Comparison of ENCODE assay signal across 8 mouse cellular contexts in genomic region chr17:84183291-84183781, GRCm38 (mm10). TPM values are rescaled to one million over a fixed set of nuclear protein-coding genes. Genes with fewer than 3 reads are reported as not detected.
DNase-seq lines count a peak whose midpoint lies in the region; ATAC-seq and TF ChIP-seq lines count a peak whose summit lies in the region.

No protein-coding gene starts in this region.

- H3K9ac ChIP-seq in forebrain, embryonic 13.5 days = peak overlapping the region; percentile 46
- H3K9ac ChIP-seq in neural tube, embryonic 14.5 days (replicated peaks; ENCODE audit: low read depth, low read length) = no peak overlapping the region

- H3K27me3 ChIP-seq in forebrain, embryonic 13.5 days = peaks cover 9% of the 10 kb centered on the region; the same call in 1 of the 2 replicates
- H3K27me3 ChIP-seq in neural tube, embryonic 14.5 days (ENCODE audit: control insufficient read depth, insufficient read depth, low read length) = peaks cover 6% of the 10 kb centered on the region; the same call in 1 of the 2 replicates

- intact Hi-C loops in heart, postnatal 10 days (cut with DNase I) = no loop called here

- no peak for TF ChIP-seq CTCF in lung, adult 2 months (IDR thresholded peaks at IDR 0.05; ENCODE audit: insufficient read depth, low read length)

- 8% methylated on average over 12 of the region's 12 CpGs for WGBS in forebrain, embryonic 13.5 days
- 3% methylated on average over 12 of the region's 12 CpGs for WGBS in lung, adult 2 months
- WGBS in neural tube, embryonic 14.5 days = 2% methylated on average over 12 of the region's 12 CpGs

- DNase-seq in CD4-positive, CD25-positive, alpha-beta regulatory T cell, adult 2 months (ENCODE audit: low read depth, low spot score) = peak; percentile 77
- peak; percentile 79 for DNase-seq in brain, adult 2 months (ENCODE audit: low read depth, low spot score)
- DNase-seq in heart, postnatal 10 days = peak; percentile 93
- DNase-seq in layer of hippocampus, adult 18-20 months (ENCODE audit: low spot score in 2 of 2) = peak; percentile 63 to 76
- DNase-seq in lung, adult 2 months = peak; percentile 86
- DNase-seq in testis, postnatal 14 days (ENCODE audit: low spot score) = peak; percentile 81

- H3K36me3 ChIP-seq in forebrain, embryonic 13.5 days (ENCODE audit: poor library complexity, severe bottlenecking) = 0 out of 2 replicates have a peak, but pooled peaks cover 3% of the 10 kb centered on the region
- H3K36me3 ChIP-seq in neural tube, embryonic 14.5 days (ENCODE audit: control insufficient read depth, insufficient read depth, low read length) = no peaks in the 10 kb centered on the region

- H3K4me1 ChIP-seq in forebrain, embryonic 13.5 days = peaks cover 38% of the 10 kb centered on the region
- peaks cover 21% of the 10 kb centered on the region for H3K4me1 ChIP-seq in lung, adult 2 months (ENCODE audit: control insufficient read depth, insufficient read depth, low read length)
- peaks cover 8% of the 10 kb centered on the region for H3K4me1 ChIP-seq in neural tube, embryonic 14.5 days (ENCODE audit: control insufficient read depth, insufficient read depth, low read length)

- H3K27ac ChIP-seq in forebrain, embryonic 13.5 days = no peak overlapping the region
- H3K27ac ChIP-seq in neural tube, embryonic 14.5 days (ENCODE audit: low read depth, low read length) = no peak overlapping the region

- peak overlapping the region; percentile 14; the same call in 1 of the 2 replicates for H3K4me3 ChIP-seq in forebrain, embryonic 13.5 days
- H3K4me3 ChIP-seq in lung, adult 2 months (replicated peaks; ENCODE audit: extremely low read depth, low read depth, low read length) = peak overlapping the region; percentile 39
- no peak overlapping the region for H3K4me3 ChIP-seq in neural tube, embryonic 14.5 days (ENCODE audit: low read depth, low read length)

- no peak for ATAC-seq in forebrain, embryonic 13.5 days
- ATAC-seq in neural tube, embryonic 14.5 days (ENCODE audit: low read depth) = no peak

- no peaks in the 10 kb centered on the region; the same call in 1 of the 2 replicates for H3K9me3 ChIP-seq in forebrain, embryonic 13.5 days (replicated peaks)
- H3K9me3 ChIP-seq in neural tube, embryonic 14.5 days (ENCODE audit: control insufficient read depth, low read length) = no peaks in the 10 kb centered on the region

- H3K4me2 ChIP-seq in forebrain, embryonic 13.5 days = peak overlapping the region; percentile 45
- peak overlapping the region; percentile 25; the same call in 1 of the 2 replicates for H3K4me2 ChIP-seq in neural tube, embryonic 14.5 days (ENCODE audit: low read depth, low read length)

- TF ChIP-seq POLR2A in lung, adult 2 months (IDR thresholded peaks at IDR 0.05; ENCODE audit: borderline replicate concordance, extremely low read depth, low read depth, low read length) = peak; percentile 59; the same call in 1 of the 2 replicates

RNA-seq across cellular contexts. Expression of gene Zfp36l2, which starts 4.4 kb away (rescaled TPM):
- polyA plus RNA-seq in forebrain, embryonic 13.5 days (2015; fragmentation: Nextera tagmentation; extraction: Ambion mirVana) = 4.9 and 5.0 TPM in 2 replicates
- 10 to 100 TPM; 36.9 to 42.5 TPM for total RNA-seq in heart, postnatal 10 days (2021)
- 10 to 100 TPM; 22.0 to 32.5 TPM for total RNA-seq in layer of hippocampus, adult 18-20 months (2021)
- 101 and 187 TPM in 2 replicates for polyA plus RNA-seq in lung, adult 2 months (2012; rRNA removed)
- 4.8 and 7.2 TPM in 2 replicates for polyA plus RNA-seq in neural tube, embryonic 14.5 days (2014; fragmentation: Nextera tagmentation; extraction: Ambion mirVana)

Comparison
In these comparisons a context has a peak if more than half of its experiments do, and no peak if none do; other contexts are left out.
1. RNA of gene Zfp36l2, which starts 4.4 kb away (polyA plus RNA-seq): 101 to 187 TPM in lung, adult 2 months; 4.9 to 5.0 TPM in forebrain, embryonic 13.5 days and 4.8 to 7.2 TPM in neural tube, embryonic 14.5 days; every median in the first group is over 10 times any median in the second.
2. Peak in every context shown above with its lines, with median percentiles within 50 percentile points of each other: DNase-seq.